Mouse (Mus musculus) forebrain, embryonic 16.5 days (tissue): ENCODE measurements at regions not wholly inside any gene's neighbourhood (a gene's known extent, or its start where the extent isn't known, plus 50 kb on each side); places are given as distances from the start of the nearest gene placed in this dataset.
"Not testable (repeated sequence)": the region's sequence is repeated elsewhere in the genome, so short reads cannot be mapped to it uniquely, and the experiment has no call there.

Source experiments
- ATAC-seq: fragments of 200-750 bp; cut with Nextera tagmentation; 2 replicates; pipeline ENCODE4 v1.8.0; 2017; ENCODE audit warnings: mild to moderate bottlenecking, moderate library complexity
- H3K27ac ChIP-seq: fragments of 300-500 bp; sonication (generic); 2 replicates; pipeline ENCODE4 v1.5.1; 2014; ENCODE audit warnings: low read length, control low read depth
- H3K27me3 ChIP-seq: fragments of 300-500 bp; sonication (generic); replicated peaks from 2 replicates; pipeline ENCODE4 v1.6.1; 2014; ENCODE audit warnings: low read length; ENCODE audit not compliant: control insufficient read depth, insufficient read depth
- H3K36me3 ChIP-seq: fragments of 300-500 bp; sonication (generic); 2 replicates; pipeline ENCODE4 v1.6.1; 2014; ENCODE audit not compliant: control insufficient read depth, insufficient read depth
- H3K4me1 ChIP-seq: fragments of 300-500 bp; sonication (generic); replicated peaks from 2 replicates; pipeline ENCODE4 v1.6.1; 2014; ENCODE audit warnings: low read length; ENCODE audit not compliant: control insufficient read depth, insufficient read depth
- H3K4me2 ChIP-seq: fragments of 300-500 bp; sonication (generic); 2 replicates; pipeline ENCODE4 v1.6.1; 2014; ENCODE audit warnings: mild to moderate bottlenecking, low read length, control low read depth
- H3K4me3 ChIP-seq: fragments of 300-500 bp; sonication (generic); replicated peaks from 2 replicates; pipeline ENCODE4 v1.5.1; 2014; ENCODE audit warnings: mild to moderate bottlenecking, low read length, control low read depth
- H3K9ac ChIP-seq: fragments of 300-500 bp; sonication (generic); replicated peaks from 2 replicates; pipeline ENCODE4 v1.6.1; 2014; ENCODE audit warnings: low read depth, low read length, control low read depth
- H3K9me3 ChIP-seq: fragments of 300-500 bp; sonication (generic); 2 replicates; pipeline ENCODE4 v1.6.1; 2016; ENCODE audit warnings: low read length; ENCODE audit not compliant: control insufficient read depth
- WGBS: fragments of 180-500 bp; shearing (Covaris S2); extraction: QIAGEN DNeasy Blood & Tissue Kit; methylation state at CpG from one replicate; pipeline ENCODE4 v1.1.7; 2014; 5-methylcytosine and 5-hydroxymethylcytosine counted together

- 85% methylated on average over 7 of the region's 7 CpGs for WGBS
- no peaks in the 10 kb centered on the region for H3K27me3 ChIP-seq
- no peak overlapping the region for H3K9ac ChIP-seq
- H3K4me3 ChIP-seq, result no peak overlapping the region
- ATAC-seq, result no peak
- H3K9me3 ChIP-seq, result no peaks in the 10 kb centered on the region
- H3K4me1 ChIP-seq, result no peaks in the 10 kb centered on the region
- H3K27ac ChIP-seq, result no peak overlapping the region
- H3K36me3 ChIP-seq, result no peaks in the 10 kb centered on the region
- H3K4me2 ChIP-seq, result no peak overlapping the region
Measured at GRCm38 (mm10) chr4:105844675-105845466, 55.2 kb downstream of the Gm12728 start.

DNA sequence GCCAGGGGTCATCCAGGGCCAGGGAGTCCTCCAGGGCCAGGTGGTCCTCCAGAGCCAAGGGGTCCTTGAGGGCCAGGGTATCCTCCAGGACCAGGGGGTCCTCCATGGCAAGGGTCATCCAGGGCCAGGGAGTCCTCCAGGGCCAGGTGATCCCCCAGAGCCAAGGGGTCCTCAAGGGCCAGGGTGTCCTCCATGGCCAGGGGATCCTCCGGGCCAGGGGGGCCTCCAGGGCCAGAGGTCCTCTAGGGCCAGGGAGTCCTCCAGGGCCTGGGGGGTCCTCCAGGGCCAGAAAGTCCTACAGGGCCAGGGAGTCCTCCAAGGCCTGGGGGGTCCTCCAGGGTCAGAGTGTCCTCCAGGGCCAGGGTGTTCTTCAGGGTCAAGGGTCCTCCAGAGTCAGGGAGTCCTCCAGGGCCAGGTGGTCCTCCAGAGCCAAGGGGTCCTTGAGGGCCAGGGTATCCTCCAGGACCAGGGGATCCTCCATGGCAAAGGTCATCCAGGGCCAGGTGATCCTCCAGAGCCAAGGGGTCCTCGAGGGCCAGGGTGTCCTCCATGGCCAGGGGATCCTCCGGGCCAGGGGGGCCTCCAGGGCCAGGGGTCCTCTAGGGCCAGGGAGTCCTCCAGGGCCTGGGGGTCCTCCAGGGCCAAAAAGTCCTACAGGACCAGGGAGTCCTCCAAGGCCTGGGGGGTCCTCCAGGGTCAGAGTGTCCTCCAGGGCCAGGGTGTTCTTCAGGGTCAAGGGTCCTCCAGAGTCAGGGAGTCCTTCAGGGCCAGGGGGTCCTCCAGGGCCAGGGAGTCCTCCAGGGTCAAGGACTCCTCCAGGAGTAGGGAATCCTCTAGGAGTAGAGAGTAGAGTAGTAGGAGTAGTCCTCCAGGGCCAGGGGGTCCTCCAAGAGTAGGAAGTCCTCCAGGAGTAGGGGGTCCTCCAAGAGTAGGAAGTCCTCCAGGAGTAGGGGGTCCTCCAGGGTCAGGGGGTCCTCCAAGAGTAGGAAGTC lies 56.6 kb downstream of the Gm12728 start:
- not testable (repeated sequence) for H3K27ac ChIP-seq, ATAC-seq, H3K4me1 ChIP-seq, H3K9me3 ChIP-seq, H3K4me3 ChIP-seq, H3K9ac ChIP-seq, H3K36me3 ChIP-seq, H3K4me2 ChIP-seq, H3K27me3 ChIP-seq
- WGBS, result 90% methylated on average over 3 of the region's 3 CpGs

- Histone ChIP-seq H3K4me1 (no peaks in the 10 kb centered on the region), H3K27me3 (no peaks in the 10 kb centered on the region), H3K27ac (no peak overlapping the region), H3K9ac (no peak overlapping the region), H3K36me3 (no peaks in the 10 kb centered on the region), H3K4me3 (no peak overlapping the region), H3K9me3 (no peaks in the 10 kb centered on the region), H3K4me2 (no peak overlapping the region)
- ATAC-seq, result no peak
- 95% methylated on average over 6 of the region's 6 CpGs for WGBS
Measured at GRCm38 (mm10) chr4:105853086-105853485, 63.4 kb downstream of the Gm12728 start.

- no peak for ATAC-seq
- H3K4me1 ChIP-seq, result no peaks in the 10 kb centered on the region
- H3K9ac ChIP-seq, result no peak overlapping the region
- no peak overlapping the region for H3K4me2 ChIP-seq
- WGBS, result 84% methylated on average over 15 of the region's 15 CpGs
- no peak overlapping the region for H3K4me3 ChIP-seq
- no peak overlapping the region for H3K27ac ChIP-seq
- no peaks in the 10 kb centered on the region for H3K27me3 ChIP-seq
- 0 out of 2 replicates have a peak, but pooled peaks cover 2% of the 10 kb centered on the region for H3K9me3 ChIP-seq
- H3K36me3 ChIP-seq, result no peaks in the 10 kb centered on the region
Measured at GRCm38 (mm10) chr4:105859052-105859864, 69.6 kb downstream of the Gm12728 start.

GRCm38 (mm10) chr4:105860930-105861653 lies 71.4 kb downstream of the Gm12728 start:
- 82% methylated on average over 11 of the region's 11 CpGs for WGBS
- Histone ChIP-seq H3K27me3 (no peaks in the 10 kb centered on the region), H3K4me2 (no peak overlapping the region), H3K36me3 (no peaks in the 10 kb centered on the region), H3K4me1 (no peaks in the 10 kb centered on the region), H3K9me3 (0 out of 2 replicates have a peak, but pooled peaks cover 2% of the 10 kb centered on the region), H3K9ac (no peak overlapping the region), H3K27ac (no peak overlapping the region), H3K4me3 (no peak overlapping the region)
- no peak for ATAC-seq

DNA sequence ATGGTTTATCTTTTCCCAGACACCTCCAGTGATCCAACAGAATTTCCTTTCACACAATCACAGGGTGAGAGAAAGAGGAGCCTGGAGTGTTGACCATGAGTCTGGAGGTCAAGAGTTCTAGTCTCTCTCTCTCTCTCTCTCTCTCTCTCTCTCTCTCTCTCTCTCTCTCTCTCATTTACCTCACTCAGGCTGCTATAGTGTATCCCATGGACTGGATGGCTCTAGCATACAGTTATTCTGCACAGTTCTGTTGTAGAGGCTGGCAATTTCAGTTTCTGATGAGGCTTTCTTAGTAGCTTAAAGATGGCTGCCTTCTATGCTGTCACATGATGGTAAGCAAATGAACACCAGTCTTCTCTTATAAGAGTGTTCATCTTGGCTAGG lies 72.0 kb downstream of the Gm12728 start:
- Histone ChIP-seq H3K27me3 (no peaks in the 10 kb centered on the region), H3K27ac (no peak overlapping the region), H3K9ac (no peak overlapping the region), H3K4me2 (no peak overlapping the region), H3K4me1 (no peaks in the 10 kb centered on the region), H3K4me3 (no peak overlapping the region), H3K36me3 (no peaks in the 10 kb centered on the region), H3K9me3 (0 out of 2 replicates have a peak, but pooled peaks cover 2% of the 10 kb centered on the region)
- no peak for ATAC-seq

GRCm38 (mm10) chr4:105870512-105870911 lies 80.8 kb downstream of the Gm12728 start:
- no peak overlapping the region for H3K4me3 ChIP-seq
- H3K27ac ChIP-seq, result no peak overlapping the region
- H3K4me2 ChIP-seq, result no peak overlapping the region
- no peaks in the 10 kb centered on the region for H3K36me3 ChIP-seq
- H3K4me1 ChIP-seq, result no peaks in the 10 kb centered on the region
- ATAC-seq, result no peak
- H3K27me3 ChIP-seq, result no peaks in the 10 kb centered on the region
- H3K9ac ChIP-seq, result no peak overlapping the region
- H3K9me3 ChIP-seq, result no peaks in the 10 kb centered on the region
- 75% methylated on average over 3 of the region's 3 CpGs for WGBS

DNA sequence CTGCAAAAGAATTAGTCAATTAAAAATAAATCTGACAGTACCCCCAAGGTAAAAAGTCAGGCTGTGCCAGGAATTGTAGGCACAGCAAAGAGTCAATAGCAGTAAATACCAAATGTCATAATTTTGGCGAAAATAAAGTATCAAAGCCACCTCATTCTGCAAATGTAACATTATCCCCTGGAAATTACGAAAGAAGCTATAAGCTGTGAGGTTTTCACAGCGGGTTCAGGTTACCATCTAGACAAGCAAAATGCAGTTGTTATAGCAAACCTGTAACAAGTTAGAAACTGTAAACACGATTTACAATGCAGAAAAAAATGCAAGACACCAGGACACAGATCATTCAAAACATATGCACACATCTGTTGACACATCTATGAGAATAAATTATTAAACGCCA lies 87.6 kb downstream of the Gm12728 start:
- no peaks in the 10 kb centered on the region for H3K4me1 ChIP-seq
- no peaks in the 10 kb centered on the region for H3K9me3 ChIP-seq
- H3K27ac ChIP-seq, result no peak overlapping the region
- 88% methylated on average over 5 of the region's 5 CpGs for WGBS
- H3K9ac ChIP-seq, result no peak overlapping the region
- H3K4me2 ChIP-seq, result no peak overlapping the region
- no peak for ATAC-seq
- no peaks in the 10 kb centered on the region for H3K27me3 ChIP-seq
- no peaks in the 10 kb centered on the region for H3K36me3 ChIP-seq
- H3K4me3 ChIP-seq, result no peak overlapping the region
